Mouse (Mus musculus) cerebellum, adult 18-20 months (tissue): ENCODE data around the gene Rac3.
"Not testable (repeated sequence)": the region's sequence is repeated elsewhere in the genome, so short reads cannot be mapped to it uniquely, and the experiment has no call there.

Experiments
- DNase-seq, 2 experiments: peaks; one replicate each; pipeline ENCODE4 v3.0.0; 2021

Gene Rac3

DNA sequence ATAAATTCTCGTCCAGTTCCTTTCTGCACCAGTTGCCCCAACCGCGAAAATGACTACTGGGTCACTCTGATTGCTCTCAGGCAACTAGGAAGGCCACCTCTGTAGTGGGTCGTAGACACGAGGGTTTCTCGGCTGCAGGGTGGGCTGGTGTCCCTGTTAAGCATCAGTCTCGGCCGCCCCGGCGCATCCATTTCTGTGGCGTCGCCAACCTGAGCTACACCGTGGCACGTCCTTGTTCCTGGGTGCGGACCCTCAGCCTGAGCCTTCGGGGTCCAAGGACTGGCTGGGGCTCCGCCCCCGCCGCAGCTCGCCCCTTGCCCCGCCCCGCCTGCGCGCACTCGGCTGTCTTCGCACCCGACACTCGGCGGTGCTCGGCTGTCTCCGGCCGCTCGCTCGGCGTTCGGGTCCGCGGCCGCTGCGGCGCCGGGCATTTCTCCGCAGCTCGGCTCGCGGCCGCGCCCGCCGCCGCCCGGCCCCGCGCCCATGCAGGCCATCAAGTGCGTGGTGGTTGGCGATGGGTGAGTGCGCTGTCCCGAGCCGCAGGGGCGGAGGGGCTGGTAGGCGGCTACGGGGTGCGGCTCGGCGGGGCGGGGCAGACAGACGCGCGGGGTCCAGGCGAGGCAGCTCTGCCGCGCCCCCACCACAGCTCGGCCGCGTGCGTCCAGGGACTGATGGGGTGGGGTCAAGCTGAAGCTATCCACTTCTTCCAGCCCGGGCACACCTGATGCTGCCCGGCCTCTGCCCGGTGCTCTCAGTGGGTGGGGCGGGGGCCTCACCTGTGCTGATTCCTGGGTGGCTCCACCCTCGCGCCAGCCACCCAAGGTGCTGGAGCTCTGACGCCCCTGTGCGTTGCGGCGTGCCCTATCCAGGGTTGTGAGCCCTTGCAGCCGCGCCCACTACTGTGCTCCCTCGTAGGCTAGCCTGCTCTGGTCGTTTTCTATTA lies at the start of gene Rac3:
Gene Rac3, plus strand, starts transcription at position 347 of the 943 bp plus-strand sequence.
- peak; percentile 74 to 83 for DNase-seq

DNA sequence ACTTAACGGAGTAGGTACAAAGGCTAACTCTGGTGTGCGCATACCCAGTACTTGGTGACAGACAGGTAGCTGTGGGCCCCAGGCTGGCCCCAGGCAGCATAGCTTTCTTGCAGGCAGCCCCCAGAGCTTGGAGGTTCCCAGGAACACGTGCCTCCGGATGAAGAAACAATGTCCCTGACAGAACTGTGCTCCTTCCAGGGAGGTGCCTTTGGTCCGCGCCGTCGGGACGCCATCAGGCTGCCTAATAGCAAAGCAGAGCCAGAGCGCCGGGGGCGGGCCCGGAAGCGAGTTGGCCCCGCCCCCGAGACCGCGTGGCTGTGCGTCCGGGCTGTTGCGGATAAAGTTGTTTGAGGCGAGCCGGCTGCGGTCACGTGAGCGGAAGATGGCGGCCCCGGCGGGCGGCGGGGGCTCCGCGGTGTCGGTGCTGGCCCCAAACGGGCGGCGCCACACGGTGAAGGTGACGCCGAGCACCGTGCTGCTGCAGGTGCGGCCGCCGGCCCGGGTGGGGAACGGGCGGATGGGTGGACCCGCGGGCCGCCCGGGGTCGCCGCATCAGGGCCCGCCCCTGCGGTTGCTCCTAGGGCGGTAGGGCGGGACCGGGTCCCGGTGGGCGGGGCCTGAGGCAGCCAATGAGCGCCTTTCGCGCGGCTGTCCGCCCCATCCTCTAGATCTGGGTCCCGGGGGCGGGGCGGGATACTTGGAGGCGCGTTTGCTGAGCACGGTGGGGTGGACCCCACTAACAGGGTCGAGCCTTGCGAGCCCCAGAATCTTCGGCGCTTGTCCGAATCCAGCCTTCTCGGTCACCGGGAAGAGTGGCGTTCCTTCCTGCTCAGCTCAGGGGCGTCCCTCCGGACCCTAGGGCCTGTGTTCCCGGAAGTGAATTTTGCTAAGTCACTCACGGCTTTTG lies 48.3 kb upstream of the Rac3 start, which contains the start of gene Aspscr1:
Gene Aspscr1, plus strand, starts transcription at position 287 of the 907 bp plus-strand sequence.
- DNase-seq, result peak; percentile 94

DNA sequence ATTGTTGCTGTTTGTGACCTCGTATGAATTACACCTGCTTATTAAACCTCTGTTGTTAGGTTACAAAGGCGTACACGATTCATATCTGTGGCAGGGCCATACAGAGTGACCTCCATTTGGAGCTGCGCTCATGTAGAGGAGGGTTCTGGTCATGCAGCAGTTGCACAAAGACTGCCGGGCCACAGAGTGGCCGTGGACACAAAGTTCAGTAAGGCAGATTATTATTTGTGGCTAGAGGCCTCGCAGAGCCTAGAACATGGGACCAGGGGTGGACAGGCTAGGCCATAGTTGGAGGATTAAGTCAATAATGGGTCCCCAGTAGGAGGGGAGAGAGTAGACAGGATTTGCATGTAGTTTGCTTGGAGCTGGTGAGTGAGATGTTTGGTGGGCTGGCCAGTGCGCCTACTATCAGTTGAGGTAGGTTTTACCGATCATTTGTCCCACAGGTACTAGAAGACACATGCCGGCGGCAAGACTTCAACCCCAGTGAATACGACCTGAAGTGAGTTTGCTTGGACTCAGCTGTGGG lies 47.6 kb upstream of the Rac3 start:
- DNase-seq, result no peak

DNA sequence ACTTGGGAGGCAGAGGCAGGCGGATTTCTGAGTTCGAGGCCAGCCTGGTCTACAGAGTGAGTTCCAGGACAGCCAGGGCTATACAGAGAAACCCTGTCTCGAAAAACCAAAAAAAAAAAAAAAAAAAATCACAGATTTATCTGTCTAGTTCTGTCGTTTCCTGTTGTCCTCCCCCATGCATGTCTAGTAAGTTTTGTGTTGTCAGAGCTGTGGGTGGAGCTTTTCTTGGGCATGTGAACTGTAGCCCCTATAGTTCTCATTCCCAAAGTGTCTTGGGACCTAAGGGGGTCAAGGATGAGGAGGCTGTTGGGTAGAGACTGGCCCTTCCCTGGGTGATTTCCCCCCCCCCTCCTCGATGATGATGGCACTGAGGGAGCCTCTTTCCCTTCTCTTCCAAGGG lies 45.4 kb upstream of the Rac3 start:
- DNase-seq, result not testable (repeated sequence)

DNA sequence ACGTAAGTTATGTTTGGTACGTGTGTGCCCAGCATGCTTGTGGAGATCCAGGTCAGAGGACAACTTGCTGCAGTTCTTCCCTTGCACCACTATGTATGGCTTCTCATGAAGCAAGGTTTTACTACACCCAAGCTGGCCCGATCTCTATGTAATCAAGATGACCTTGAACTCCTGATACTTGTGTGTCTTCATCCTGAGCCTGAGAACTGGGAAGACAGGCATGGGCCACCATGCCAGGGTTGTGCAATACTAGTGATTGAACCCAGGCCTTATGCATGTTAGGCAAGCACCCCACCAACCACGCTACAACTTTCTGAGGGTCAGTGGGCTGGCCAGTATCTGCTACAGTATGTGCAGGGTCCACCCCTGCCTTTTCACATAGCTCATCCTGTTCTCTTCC lies 44.3 kb upstream of the Rac3 start:
- DNase-seq, result no peak

DNA sequence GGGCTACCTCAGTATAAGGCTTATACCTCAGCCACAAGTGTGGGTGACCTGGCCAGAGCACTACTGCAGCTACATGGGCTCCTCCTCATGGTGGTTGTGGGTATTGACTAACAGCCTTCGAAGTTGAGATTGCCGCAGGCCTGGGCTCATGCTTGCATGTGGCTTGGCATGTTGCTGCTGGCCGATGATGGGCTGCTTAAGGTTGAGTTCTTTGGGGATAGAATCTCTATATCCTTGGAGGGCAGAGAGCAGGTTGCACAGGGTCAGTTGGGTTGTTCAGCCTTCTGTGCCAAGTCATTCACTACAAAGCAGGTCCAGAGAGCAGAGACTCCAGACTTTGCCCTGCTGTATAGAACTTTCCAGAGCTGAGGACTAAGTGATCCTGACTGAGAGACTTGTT lies 41.4 kb upstream of the Rac3 start:
- DNase-seq, result no peak

DNA sequence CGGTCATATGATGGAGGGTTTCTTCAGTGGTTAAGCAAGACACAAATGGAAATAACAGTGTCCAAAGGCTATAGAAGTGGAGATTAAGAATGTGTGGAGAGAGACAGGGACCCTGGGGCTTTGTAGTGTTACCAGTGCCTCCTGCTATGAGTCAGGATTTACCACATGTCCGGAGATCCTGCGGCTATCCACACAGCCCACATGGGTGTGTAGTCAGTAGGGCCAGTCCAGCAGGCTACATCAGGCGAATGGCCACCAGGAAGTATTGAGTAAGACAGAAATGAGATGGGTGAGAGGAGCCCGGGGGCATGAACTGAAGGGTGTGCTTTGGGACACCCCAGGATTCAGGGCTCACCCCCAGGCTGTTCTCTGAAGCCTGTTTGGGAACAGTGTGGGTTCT lies 38.6 kb upstream of the Rac3 start:
- no peak for DNase-seq

DNA sequence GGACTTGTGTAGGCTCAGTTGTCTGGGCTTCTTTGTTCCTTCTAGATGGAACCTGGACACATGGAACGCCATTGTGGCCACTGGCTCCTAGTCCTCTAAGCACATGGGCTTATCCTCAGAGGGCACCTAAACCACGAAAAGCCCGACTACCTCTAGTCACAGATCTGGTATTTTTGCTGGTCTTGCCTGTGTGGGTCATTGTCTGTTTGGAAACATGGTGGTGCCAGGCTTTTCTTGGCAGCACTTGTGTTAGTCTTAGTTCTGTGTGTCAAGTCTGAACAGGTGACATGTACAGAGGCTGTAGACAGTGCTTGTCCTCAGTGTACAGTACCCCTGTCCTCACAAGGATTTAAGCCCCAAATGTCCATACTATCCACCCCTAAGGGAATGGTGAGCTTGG lies 37.7 kb upstream of the Rac3 start:
- no peak for DNase-seq

DNA sequence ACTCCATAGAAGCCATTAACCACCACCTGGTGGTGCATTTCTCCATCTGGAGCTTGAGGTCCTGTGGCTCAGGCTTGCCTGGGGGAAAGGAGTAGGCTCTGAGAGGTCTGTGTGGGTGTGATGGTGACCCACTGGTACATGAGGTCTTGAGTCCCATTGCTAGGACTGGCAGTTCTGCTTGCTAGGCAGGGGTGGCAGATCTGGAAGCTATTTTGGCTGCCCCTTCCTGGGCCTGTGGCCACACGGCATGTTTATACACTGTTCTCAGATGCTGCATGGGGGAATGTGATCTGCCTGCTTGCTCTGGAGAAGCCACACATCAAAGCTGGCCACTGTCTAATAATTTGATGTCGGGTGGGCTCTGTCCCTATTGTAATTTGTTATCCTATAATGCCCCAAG lies 37.2 kb upstream of the Rac3 start:
- DNase-seq, result no peak

DNA sequence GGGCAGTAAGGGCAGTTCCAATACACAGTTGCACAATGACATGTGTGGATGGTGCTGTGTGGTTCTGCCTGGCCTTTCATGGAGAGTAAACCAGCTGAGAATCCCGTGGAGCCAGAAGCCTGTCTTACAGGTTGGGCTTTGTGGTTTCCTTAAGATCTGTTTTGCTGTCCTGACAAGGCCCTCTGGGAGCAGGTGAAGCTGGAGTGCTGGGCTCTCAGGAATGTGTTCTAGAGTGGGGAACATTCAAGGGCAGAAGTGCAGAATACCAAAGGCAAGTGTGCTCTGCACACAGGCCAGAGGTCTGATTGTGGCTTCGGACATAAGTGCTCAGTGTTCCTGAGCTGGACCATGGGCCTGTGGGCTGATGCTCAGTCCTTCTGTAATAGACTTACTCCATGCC lies 36.6 kb upstream of the Rac3 start:
- no peak for DNase-seq

DNA sequence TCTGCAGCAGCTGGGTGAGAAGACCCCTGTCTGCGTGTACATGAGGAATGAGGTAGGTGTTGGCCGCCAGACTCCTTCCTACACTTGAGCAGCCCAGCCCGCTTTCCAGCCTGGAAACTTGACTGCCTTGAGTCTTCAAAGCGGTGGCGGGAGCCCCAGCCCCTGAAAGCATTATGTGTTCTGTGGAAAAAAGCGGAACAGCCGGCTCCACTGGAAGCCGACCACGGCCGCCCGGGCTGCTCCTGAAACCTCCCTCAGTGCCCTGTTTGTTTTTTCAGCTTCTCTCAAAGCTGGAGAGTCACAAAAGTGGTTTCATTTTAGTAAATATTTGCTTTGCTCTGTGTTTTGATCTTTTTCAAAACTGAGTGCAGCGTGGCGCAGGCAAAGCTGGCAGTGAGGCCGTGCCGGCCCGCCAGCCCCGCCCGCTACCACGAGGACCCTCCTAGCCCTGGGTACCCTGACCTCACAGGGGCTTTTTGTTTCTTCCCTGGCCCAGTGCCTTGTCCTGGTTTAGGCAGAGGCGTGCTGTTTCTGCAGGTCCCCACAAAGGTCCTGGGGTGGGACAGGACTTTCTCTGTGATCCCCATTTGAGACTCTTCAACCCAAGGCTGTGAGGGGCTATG lies 34.5 kb upstream of the Rac3 start:
- no peak for DNase-seq

DNA sequence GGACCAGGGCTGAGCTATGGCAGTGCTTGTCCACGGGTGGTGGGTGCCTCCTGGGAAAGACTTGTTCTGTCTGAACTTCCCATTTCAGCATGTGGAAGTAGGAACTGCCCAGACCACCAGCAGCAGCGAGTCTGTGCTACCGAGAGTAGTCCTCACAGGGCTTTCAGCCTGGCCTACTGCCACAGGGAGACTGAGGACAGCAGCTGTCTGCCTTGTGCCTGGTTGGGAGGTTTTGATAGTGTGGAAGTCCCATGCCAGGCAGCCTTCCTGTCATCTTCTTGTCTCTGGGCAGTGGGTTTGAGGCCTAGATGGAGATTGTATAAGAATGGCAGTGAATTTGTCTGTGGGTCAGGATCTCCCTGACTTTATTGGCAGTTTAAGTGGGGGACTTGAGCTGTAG lies 31.9 kb upstream of the Rac3 start:
- DNase-seq, result no peak

DNA sequence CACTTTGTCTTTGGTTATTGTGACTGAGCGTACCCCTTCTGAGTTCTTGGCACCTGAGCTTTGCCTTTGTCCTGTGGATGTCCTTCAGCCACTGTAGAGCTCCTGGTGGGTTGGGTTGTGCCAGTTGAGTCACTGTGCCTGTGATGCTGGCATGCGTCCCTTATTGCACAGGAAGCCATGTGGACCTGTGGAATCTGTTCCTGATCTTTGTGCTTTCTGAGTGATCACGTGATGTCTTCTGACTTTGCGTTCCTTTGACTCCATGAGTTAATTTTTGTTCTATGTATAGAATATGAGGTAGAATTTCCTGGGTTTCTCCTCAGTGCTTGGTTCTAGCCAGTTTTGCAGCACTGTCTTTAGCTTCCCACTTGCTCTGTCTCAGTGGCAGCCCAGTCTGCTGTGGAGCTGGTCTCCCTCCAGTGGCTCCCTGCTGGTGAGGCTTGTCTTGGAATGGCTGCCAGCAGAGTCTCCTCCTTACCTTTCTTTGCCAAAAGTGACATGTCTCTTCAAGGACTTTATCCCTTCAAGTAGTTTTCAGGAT lies 28.7 kb upstream of the Rac3 start:
- no peak for DNase-seq

DNA sequence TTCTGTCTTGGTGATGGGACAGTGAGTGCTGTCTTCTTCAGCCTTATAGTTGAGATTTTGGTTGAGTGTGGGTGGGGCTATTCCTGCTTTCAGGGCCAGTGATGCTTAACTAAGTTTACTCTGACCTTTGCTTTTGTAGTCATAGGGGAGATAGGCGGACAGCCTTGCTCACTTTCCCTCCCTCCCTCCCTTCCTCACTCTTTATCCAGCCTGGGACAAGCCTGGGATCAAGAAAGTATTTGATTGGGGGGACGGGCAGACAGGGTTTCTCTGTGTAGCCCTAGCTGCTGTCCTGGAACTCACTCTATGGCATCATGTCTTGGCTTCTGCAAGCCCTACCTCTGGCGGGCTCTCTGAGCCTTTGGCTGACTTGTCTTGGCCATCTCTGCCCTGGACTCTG lies 27.8 kb upstream of the Rac3 start:
- DNase-seq, result no peak

DNA sequence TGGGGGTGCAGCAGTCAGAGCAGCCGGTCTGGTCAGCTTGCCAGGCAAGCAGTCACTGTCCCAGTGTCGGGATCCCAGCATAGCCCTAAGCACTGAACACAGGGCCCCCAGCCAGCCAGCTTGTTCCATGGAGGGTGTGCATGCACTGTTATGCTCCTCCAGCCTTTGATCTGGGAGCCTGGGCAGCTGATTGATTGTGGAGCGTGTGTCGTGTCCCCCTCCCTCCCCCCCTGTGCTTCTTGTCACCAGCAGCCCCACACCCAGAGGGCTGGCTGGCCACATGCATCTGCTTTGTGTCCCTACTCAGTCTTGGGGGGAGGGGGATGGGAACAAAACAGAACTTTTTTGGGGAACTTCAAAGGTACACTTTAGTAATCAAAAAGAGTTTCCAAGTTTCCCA lies 26.1 kb upstream of the Rac3 start:
- no peak for DNase-seq

DNA sequence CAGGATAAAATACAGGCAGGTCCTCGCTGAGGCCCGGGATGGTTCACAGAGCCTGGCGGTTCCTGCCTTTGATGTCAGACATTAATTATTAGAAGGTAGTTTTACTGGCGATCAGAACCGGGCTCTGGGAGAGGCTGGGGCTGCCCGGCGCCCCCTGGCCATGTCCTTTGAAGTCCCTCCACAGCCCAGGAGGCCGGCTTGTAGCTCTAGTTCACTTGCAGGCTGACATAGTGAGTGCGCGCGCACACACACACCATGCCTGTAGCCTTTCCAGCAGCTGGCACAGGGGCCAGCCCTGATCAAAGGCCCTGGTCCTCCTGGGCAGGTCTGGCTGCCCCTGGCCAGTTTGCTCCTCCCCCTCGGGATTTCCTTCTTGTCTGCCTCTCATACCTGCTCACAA lies 25.6 kb upstream of the Rac3 start:
- no peak for DNase-seq

DNA sequence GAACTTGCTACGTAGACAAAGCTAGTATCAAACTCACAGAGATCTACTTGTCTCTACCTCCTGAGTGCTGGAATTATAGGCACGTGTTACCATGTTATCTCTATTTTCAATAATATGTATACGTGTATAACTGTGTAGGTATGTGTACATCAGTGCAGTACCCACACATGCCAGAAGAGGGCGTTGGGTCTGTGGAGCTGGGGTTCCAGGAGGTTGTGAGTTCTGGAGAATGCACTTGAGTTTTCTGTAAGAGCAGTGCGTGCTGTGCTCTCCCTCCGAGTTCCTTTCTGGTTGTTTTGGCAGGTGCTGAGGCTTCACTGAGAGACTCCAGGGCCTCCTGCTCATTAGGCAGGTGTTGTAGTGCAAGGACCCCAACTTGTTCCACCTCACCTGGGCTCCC lies 24.7 kb upstream of the Rac3 start:
- DNase-seq, result no peak

DNA sequence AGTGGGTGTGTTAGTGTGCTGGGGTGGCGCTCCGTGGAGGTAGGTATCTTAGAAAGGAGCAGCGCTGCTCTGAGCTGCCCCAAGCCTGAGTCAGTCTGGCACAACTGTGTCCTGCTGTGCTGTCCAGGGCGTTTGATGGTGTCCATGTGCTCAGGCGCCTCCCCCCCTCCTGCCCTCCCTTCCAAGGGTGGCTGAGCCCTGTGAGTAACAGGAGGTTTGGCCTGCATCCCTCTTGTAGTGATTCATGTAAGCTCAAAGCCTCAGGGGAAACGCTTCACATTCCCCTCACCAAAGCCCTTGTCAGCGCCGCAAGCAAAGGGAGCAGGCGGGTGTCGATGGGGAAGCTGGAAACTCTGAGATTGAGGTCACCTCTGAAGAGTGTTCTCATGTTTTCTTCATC lies 23.5 kb upstream of the Rac3 start:
- no peak for DNase-seq

DNA sequence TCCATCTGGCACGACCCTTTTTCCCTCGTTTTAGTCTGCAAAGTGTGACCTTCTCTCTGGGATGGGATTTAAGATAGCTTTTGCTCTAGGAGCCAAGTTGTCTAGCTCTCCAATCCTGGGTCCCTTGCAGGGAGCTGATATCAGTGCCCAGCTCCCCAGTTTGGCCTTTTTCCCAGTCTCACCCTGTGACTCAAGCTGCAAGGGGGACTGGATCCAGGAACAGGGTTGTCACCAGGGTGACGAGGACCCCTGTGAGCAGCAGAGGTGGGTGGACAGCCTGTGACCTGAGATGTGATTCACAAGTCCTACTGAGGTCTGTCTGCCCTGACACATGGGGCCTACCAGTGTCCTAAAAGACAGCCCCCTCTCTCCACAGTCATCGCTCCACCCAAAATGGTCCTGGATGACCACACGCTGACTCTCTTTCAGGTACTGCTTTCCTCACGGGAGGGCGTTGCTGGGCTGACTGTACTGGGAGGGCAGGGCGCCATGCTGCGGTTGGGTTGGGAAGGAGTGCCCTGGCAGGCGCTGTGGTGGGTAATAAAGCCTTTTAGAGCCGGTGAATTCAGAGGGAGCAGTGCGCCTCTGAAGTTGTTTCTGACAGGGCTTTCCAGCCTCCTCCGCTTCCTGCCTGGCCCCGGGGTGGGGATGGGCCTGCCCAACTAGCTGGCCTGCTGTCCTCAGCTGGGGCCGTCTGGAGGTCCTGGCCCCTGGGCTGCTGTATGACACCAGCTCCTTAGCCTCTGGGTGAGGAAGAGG lies 17.4 kb upstream of the Rac3 start:
- DNase-seq, result no peak

DNA sequence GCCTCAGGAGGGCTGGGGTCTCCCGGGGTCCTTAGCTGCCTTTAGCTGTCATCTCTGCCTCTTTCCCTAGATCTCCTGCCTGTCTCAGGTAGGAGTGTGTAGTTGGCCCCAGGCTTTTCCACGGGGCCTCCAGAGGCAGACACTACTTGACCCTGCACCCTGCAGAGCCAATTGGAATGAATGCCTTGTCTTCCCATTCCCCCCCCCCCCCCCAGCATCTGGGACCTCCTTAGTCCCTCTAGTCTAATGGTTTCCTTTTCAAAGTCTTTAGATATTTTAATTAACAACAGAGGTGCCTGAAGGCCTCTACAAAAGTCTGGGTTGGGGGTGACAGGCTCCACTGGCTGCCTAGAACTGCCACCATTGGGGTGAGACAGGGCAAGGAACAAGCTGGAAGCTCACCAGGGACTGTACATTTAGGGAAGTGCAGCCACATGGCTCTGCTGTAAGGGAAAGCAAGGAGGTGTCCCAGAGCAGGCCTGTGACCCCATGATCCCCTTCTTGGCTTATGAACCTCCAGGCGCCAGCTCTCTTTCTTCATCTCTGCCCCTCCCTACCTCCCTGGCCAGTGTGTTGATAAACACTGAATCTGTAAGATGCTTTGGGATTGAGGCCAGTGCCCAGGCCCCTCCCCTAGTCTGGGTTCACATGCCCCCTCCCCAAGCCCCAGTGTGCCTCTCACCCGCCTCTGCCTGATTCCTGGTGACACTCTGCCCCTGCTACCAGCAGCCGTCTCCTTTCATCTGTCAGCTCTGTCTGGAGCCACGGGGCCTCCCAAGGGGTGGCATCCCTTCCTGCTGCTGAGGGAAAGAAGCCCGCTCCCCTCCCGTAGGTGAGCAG lies 16.6 kb upstream of the Rac3 start:
- DNase-seq, result no peak

DNA sequence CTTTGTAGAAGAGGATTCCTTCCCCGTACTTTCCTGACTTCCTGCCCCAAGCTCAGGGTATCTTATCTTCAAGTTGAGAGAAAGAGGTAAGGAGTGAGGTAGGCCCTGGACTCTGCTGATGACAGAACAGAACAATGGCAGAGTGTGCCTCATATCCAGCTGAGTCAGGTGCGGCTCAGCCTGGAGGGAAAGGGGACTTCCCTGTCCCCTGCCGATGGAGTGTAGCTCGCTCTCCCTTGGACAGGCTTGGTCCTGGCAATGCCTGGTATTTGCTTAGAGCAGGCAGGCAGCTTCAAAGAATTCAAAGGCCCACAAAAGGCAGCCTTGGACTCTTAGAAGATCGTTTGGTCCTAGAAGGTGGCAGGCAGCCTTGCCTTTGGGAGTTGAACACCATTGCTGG lies 15.2 kb upstream of the Rac3 start:
- no peak for DNase-seq
